22 mouse cellular contexts compared by ENCODE assay signal in genomic region chr7:130167261-130167660, GRCm38 (mm10).
A peak's percentile ranks its signal among the peaks of the same experiment; 100 is the strongest.
DNase-seq lines count a peak whose midpoint lies in the region; ATAC-seq lines count a peak whose summit lies in the region.
"Had no signal": no experiment of that assay in that cellular context is flagged by ENCODE, and none has a peak within 500 bp of the region (broad histone marks: within the 10 kb centered on the region; RNA-seq: fewer than 3 reads in every experiment).

No protein-coding gene starts in this region.

- H3K27me3 ChIP-seq in forebrain, embryonic 15.5 days = no peaks in the 10 kb centered on the region
- no peaks in the 10 kb centered on the region for H3K27me3 ChIP-seq in forebrain, embryonic 16.5 days (replicated peaks; ENCODE audit: control insufficient read depth, insufficient read depth, low read length)
- no peaks in the 10 kb centered on the region for H3K27me3 ChIP-seq in kidney, embryonic 16.5 days (ENCODE audit: insufficient read depth, low read length)
- H3K27me3 ChIP-seq: embryonic facial prominence, embryonic 12.5 days; heart, embryonic 15.5 days; hindbrain, embryonic 15.5 days; neural tube, embryonic 15.5 days had no signal

- ATAC-seq in forebrain, embryonic 15.5 days (replicated peaks) = no peak; the same call in 1 of the 2 replicates
- no peak for ATAC-seq in forebrain, embryonic 16.5 days
- no peak for ATAC-seq in kidney, embryonic 16.5 days (ENCODE audit: low FRiP score, low TSS enrichment)

- H3K36me3 ChIP-seq in forebrain, embryonic 15.5 days = 0 out of 2 replicates have a peak, but pooled peaks cover 16% of the 10 kb centered on the region
- H3K36me3 ChIP-seq in forebrain, embryonic 16.5 days (ENCODE audit: control insufficient read depth, insufficient read depth) = peaks cover 6% of the 10 kb centered on the region; the same call in 1 of the 2 replicates
- peaks cover 49% of the 10 kb centered on the region for H3K36me3 ChIP-seq in kidney, embryonic 16.5 days (ENCODE audit: insufficient read depth, low read length)
- H3K36me3 ChIP-seq: neural tube, embryonic 15.5 days had no signal

- H3K4me3 ChIP-seq in forebrain, embryonic 15.5 days = no peak overlapping the region
- no peak overlapping the region for H3K4me3 ChIP-seq in forebrain, embryonic 16.5 days (replicated peaks; ENCODE audit: low read length)
- no peak overlapping the region for H3K4me3 ChIP-seq in kidney, embryonic 16.5 days (ENCODE audit: low read length)
- H3K4me3 ChIP-seq: embryonic facial prominence, embryonic 12.5 days; gastrocnemius, adult 2 months; heart, embryonic 15.5 days; hindbrain, embryonic 15.5 days; layer of hippocampus, adult 2 months; left cerebral cortex, adult 2 months; myocyte; neural tube, embryonic 15.5 days had no signal

- H3K4me1 ChIP-seq in forebrain, embryonic 15.5 days = peaks cover 14% of the 10 kb centered on the region
- peaks cover 10% of the 10 kb centered on the region; the same call in 1 of the 2 replicates for H3K4me1 ChIP-seq in forebrain, embryonic 16.5 days (replicated peaks; ENCODE audit: control insufficient read depth, insufficient read depth, low read length)
- peaks cover 34% of the 10 kb centered on the region for H3K4me1 ChIP-seq in kidney, embryonic 16.5 days (ENCODE audit: insufficient read depth, low read length)
- H3K4me1 ChIP-seq: neural tube, embryonic 15.5 days had no signal

- H3K9me3 ChIP-seq in forebrain, embryonic 15.5 days = no peaks in the 10 kb centered on the region
- no peaks in the 10 kb centered on the region for H3K9me3 ChIP-seq in forebrain, embryonic 16.5 days (ENCODE audit: control insufficient read depth, low read length)
- no peaks in the 10 kb centered on the region for H3K9me3 ChIP-seq in kidney, embryonic 16.5 days (ENCODE audit: low read length)
- H3K9me3 ChIP-seq: embryonic facial prominence, embryonic 12.5 days; heart, embryonic 15.5 days; hindbrain, embryonic 15.5 days; neural tube, embryonic 15.5 days had no signal

- H3K4me2 ChIP-seq in forebrain, embryonic 15.5 days (replicated peaks) = no peak overlapping the region
- H3K4me2 ChIP-seq in forebrain, embryonic 16.5 days (ENCODE audit: low read length) = no peak overlapping the region
- no peak overlapping the region for H3K4me2 ChIP-seq in kidney, embryonic 16.5 days (replicated peaks; ENCODE audit: low read depth, low read length)
- H3K4me2 ChIP-seq: embryonic facial prominence, embryonic 12.5 days; heart, embryonic 15.5 days; hindbrain, embryonic 15.5 days; neural tube, embryonic 15.5 days had no signal

- WGBS in forebrain, embryonic 15.5 days = 72% methylated on average over 5 of the region's 5 CpGs
- 71% methylated on average over 5 of the region's 5 CpGs for WGBS in forebrain, embryonic 16.5 days
- WGBS in kidney, embryonic 16.5 days = 75% methylated on average over 5 of the region's 5 CpGs

- no peak for DNase-seq in kidney, postnatal 10 days
- peak; percentile 58 for DNase-seq in 3T3-L1 (ENCODE audit: low read depth, low spot score)
- peak; percentile 68 for DNase-seq in fibroblast of lung, adult 2 months (ENCODE audit: low read depth)
- no peak for DNase-seq in adrenal gland, adult 2 months
- no peak for DNase-seq in ovary, postnatal 10 days (ENCODE audit: low spot score)
- DNase-seq: adrenal gland, postnatal 10 days; cerebellum, adult 2 months; gastrocnemius, adult 2 months; heart, adult 18-20 months; kidney, adult 2 months; lung, adult 2 months; midbrain, embryonic 14.5 days had no signal

- no peak overlapping the region for H3K9ac ChIP-seq in forebrain, embryonic 15.5 days (replicated peaks)
- no peak overlapping the region for H3K9ac ChIP-seq in forebrain, embryonic 16.5 days (replicated peaks; ENCODE audit: low read depth, low read length)
- H3K9ac ChIP-seq in kidney, embryonic 16.5 days (replicated peaks; ENCODE audit: low read length) = no peak overlapping the region
- H3K9ac ChIP-seq: embryonic facial prominence, embryonic 12.5 days; heart, embryonic 15.5 days; hindbrain, embryonic 15.5 days; neural tube, embryonic 15.5 days had no signal

- 0 out of 2 replicates have a peak overlapping the region, but pooled peaks have one; percentile 1 for H3K27ac ChIP-seq in forebrain, embryonic 15.5 days (replicated peaks)
- H3K27ac ChIP-seq in forebrain, embryonic 16.5 days (ENCODE audit: low read length) = no peak overlapping the region
- peak overlapping the region; percentile 74 for H3K27ac ChIP-seq in kidney, embryonic 16.5 days (ENCODE audit: low read length)
- H3K27ac ChIP-seq: gastrocnemius, adult 2 months; heart, embryonic 15.5 days; hindbrain, embryonic 15.5 days; left cerebral cortex, adult 2 months; neural tube, embryonic 15.5 days had no signal

Comparison
In these comparisons a context has a peak if more than half of its experiments do, and no peak if none do; other contexts are left out.
1. DNase-seq: peak in 3T3-L1 (single experiment) and fibroblast of lung, adult 2 months (single experiment); none in kidney, postnatal 10 days (single experiment), adrenal gland, adult 2 months (single experiment) and ovary, postnatal 10 days (single experiment).